Mouse (Mus musculus) olfactory bulb, adult 2 months (tissue): ENCODE results near the gene Ccnl2. TPM values are rescaled to one million over a fixed set of nuclear protein-coding genes. Genes with fewer than 3 reads are reported as not detected.

Experiments used
- H3K27ac ChIP-seq: fragments of 200-500 bp; 2 replicates; pipeline ENCODE4 v1.5.1; 2012; ENCODE audit warnings: low read depth, low read length; ENCODE audit not compliant: insufficient read depth
- H3K4me1 ChIP-seq: fragments of 200-500 bp; 2 replicates; pipeline ENCODE4 v1.6.1; 2012; ENCODE audit warnings: low read length; ENCODE audit not compliant: control insufficient read depth, insufficient read depth
- H3K4me3 ChIP-seq: fragments of 200-500 bp; 2 replicates; pipeline ENCODE4 v1.5.1; 2012; ENCODE audit warnings: mild to moderate bottlenecking, low read depth, low read length, moderate library complexity; ENCODE audit not compliant: insufficient read depth
- CTCF ChIP-seq: fragments of 200-500 bp; IDR thresholded peaks from 2 replicates; pipeline ENCODE4 v1.5.1; 2012; ENCODE audit warnings: low read depth, mild to moderate bottlenecking, low read length, moderate library complexity; ENCODE audit not compliant: insufficient read depth
- POLR2A ChIP-seq: fragments of 200-500 bp; IDR thresholded peaks from 2 replicates; pipeline ENCODE4 v1.6.1; 2012; ENCODE audit warnings: mild to moderate bottlenecking, low read depth, low read length, moderate library complexity; ENCODE audit not compliant: insufficient read depth
- WGBS: fragments of 180-500 bp; shearing (Covaris S2); methylation state at CpG from one replicate; pipeline ENCODE4 v1.1.7; 2018; 5-methylcytosine and 5-hydroxymethylcytosine counted together
- polyA plus RNA-seq: library from polyadenylated mRNA; stranded (reverse); fragments of >200 nt; gene quantifications from 2 replicates; pipeline ENCODE4 v1.2.4, GENCODE M21; 2012; ENCODE audit warnings: low replicate concordance; ENCODE audit not compliant: missing spikeins, insufficient read depth, insufficient read length

Gene Ccnl2
- polyA plus RNA-seq, 1 experiment: 186 TPM

GRCm38 (mm10) chr4:155775855-155776254, 36.4 kb upstream of the Ccnl2 start:
- H3K27ac ChIP-seq: peak overlapping the region; percentile 81
- peaks cover 30% of the 10 kb centered on the region for H3K4me1 ChIP-seq
- no peak overlapping the region for H3K4me3 ChIP-seq
- 84% methylated on average over 3 of the region's 3 CpGs for WGBS
- no peak for TF ChIP-seq POLR2A

GRCm38 (mm10) chr4:155776704-155777335, 35.5 kb upstream of the Ccnl2 start:
- TF ChIP-seq CTCF (no peak), POLR2A (0 out of 2 replicates have a peak, but pooled peaks have one; percentile 15)
- WGBS: 72% methylated on average over 2 of the region's 2 CpGs
- H3K27ac ChIP-seq: peak overlapping the region; percentile 11
- H3K4me1 ChIP-seq: peaks cover 33% of the 10 kb centered on the region
- H3K4me3 ChIP-seq: no peak overlapping the region

- H3K27ac ChIP-seq: peak overlapping the region; percentile 16
- peaks cover 33% of the 10 kb centered on the region for H3K4me1 ChIP-seq
- H3K4me3 ChIP-seq: no peak overlapping the region
- 73% methylated on average over 2 of the region's 2 CpGs for WGBS
- TF ChIP-seq POLR2A (no peak), CTCF (no peak)
These were observed 34.5 kb upstream of the Ccnl2 start for GRCm38 (mm10) chr4:155777816-155778215.

- no peak overlapping the region for H3K4me3 ChIP-seq
- 78% methylated on average over 4 of the region's 4 CpGs for WGBS
- H3K27ac ChIP-seq: no peak overlapping the region
- no peak for TF ChIP-seq POLR2A
- no peak for TF ChIP-seq CTCF
- H3K4me1 ChIP-seq: peaks cover 30% of the 10 kb centered on the region
These were observed 32.8 kb upstream of the Ccnl2 start for GRCm38 (mm10) chr4:155779498-155779897.

GRCm38 (mm10) chr4:155780895-155781294, 31.4 kb upstream of the Ccnl2 start:
- whole genome bisulfite sequencing: 31% methylated on average over 6 of the region's 6 CpGs
- Histone ChIP-seq H3K4me3 (no peak overlapping the region), H3K4me1 (peaks cover 21% of the 10 kb centered on the region), H3K27ac (no peak overlapping the region)
- no peak for TF ChIP-seq CTCF
- no peak for TF ChIP-seq POLR2A

GRCm38 (mm10) chr4:155783486-155784080, 28.7 kb upstream of the Ccnl2 start:
- no peak for TF ChIP-seq POLR2A
- no peak for TF ChIP-seq CTCF
- WGBS: 14% methylated on average over 16 of the region's 16 CpGs
- Histone ChIP-seq H3K4me1 (peaks cover 9% of the 10 kb centered on the region), H3K27ac (peak overlapping the region; percentile 96), H3K4me3 (peak overlapping the region; percentile 89)

- TF ChIP-seq POLR2A (peak; percentile 53; the same call in 1 of the 2 replicates), CTCF (peak; percentile 76)
- Histone ChIP-seq H3K27ac (peak overlapping the region; percentile 96), H3K4me3 (peak overlapping the region; percentile 89), H3K4me1 (peaks cover 9% of the 10 kb centered on the region)
- under 1% methylated on average over 52 of the region's 52 CpGs for WGBS
These were observed 28.1 kb upstream of the Ccnl2 start for GRCm38 (mm10) chr4:155784081-155784701.

- Histone ChIP-seq H3K4me1 (peaks cover 9% of the 10 kb centered on the region), H3K4me3 (0 out of 2 replicates have a peak overlapping the region, but pooled peaks have one; percentile 9), H3K27ac (peak overlapping the region; percentile 55)
- WGBS: 90% methylated on average over 10 of the region's 10 CpGs
- TF ChIP-seq CTCF (no peak), POLR2A (no peak)
These were observed 27.0 kb upstream of the Ccnl2 start for GRCm38 (mm10) chr4:155785246-155785645.

GRCm38 (mm10) chr4:155785819-155786218, 26.5 kb upstream of the Ccnl2 start, which contains the start of gene Tmem88b:
Tmem88b (minus strand) TSS chr4:155785874.
- Histone ChIP-seq H3K27ac (peak within 1 kb of the TSS; percentile 55), H3K4me3 (peak within 1 kb of the TSS; percentile 89; the same call in 1 of the 2 replicates), H3K4me1 (peaks cover 7% of the 10 kb centered on the region)
- WGBS: 67% methylated on average over 5 of the region's 5 CpGs
- TF ChIP-seq CTCF (no peak), POLR2A (no peak)
